Mouse (Mus musculus) ES-E14 (cell line): ENCODE results near the gene St6galnac3.

ENCODE experiments used
- CHD2 ChIP-seq: IDR thresholded peaks from 2 replicates; pipeline ENCODE4 v1.6.1; 2014; ENCODE audit warnings: mild to moderate bottlenecking, low read depth, low read length, inconsistent platforms
- HCFC1 ChIP-seq: IDR thresholded peaks from 2 replicates; pipeline ENCODE4 v1.6.1; 2012; ENCODE audit warnings: low read length, inconsistent platforms, borderline replicate concordance; ENCODE audit not compliant: insufficient read depth
- MAFK ChIP-seq: IDR thresholded peaks from 2 replicates; pipeline ENCODE4 v1.6.1; 2014; ENCODE audit warnings: mild to moderate bottlenecking, low read depth, low read length, inconsistent platforms; ENCODE audit not compliant: insufficient read depth
- ZC3H11A ChIP-seq: IDR thresholded peaks from 2 replicates; pipeline ENCODE4 v1.6.1; 2012; ENCODE audit warnings: low read depth, mild to moderate bottlenecking, inconsistent platforms, low read length, borderline replicate concordance

DNA sequence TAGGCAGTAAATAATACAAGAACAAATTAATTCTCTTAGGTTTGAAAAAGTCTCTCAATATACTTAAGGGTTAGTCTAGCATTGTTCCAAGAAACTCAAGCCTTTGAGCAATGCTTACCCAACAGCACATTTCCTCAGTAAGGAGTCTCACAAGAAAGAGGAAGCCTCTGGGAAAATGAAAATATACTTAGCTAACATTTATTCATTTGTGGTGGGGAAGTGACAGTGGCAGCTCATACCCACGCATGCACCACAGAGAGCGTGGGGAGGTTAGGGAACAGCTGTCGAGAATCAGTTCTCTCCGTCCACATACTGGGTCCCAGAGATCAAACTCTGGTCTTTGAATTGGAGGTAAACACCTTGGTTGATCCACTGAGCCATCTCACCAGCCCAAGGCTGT, 318.8 kb downstream of the St6galnac3 start:
- TF ChIP-seq MAFK (no peak), CHD2 (no peak), ZC3H11A (no peak), HCFC1 (no peak)
